Mouse (Mus musculus) ES-Bruce4 (cell line): ENCODE data around the gene Smim12.

Source experiments
- CTCF ChIP-seq: IDR thresholded peaks from one replicate; pipeline ENCODE4 v1.8.1; 2011; ENCODE audit warnings: low read depth, low read length
- EP300 ChIP-seq: IDR thresholded peaks from 2 replicates; pipeline ENCODE4 v1.6.1; 2011; ENCODE audit warnings: low read depth, low read length; ENCODE audit not compliant: insufficient read depth
- POLR2A ChIP-seq: IDR thresholded peaks from one replicate; pipeline ENCODE4 v1.8.1; 2011; ENCODE audit warnings: low read length; ENCODE audit not compliant: insufficient read depth

DNA sequence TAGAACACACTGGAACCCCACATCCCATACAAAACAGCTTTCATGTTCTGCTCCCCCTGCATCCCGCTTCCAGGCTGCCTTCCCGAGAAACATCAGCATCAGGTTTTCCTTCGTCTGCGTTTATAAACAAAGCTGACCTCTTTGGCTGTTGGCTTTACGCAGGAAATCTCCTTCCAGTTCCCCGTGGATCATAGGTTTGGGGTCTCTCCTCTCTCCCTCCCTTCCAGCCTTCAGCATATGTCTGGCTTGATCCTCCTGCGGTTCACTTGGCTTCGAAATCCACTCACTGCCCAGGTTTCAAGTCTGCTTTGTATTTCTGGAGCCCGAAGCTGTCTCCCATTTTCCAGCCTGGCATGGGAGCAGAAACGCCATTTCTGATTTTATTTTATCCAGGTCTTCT lies 20.3 kb upstream of the Smim12 start:
- TF ChIP-seq EP300, result no peak
- no peak for TF ChIP-seq POLR2A
- TF ChIP-seq CTCF, result no peak
